Mouse (Mus musculus): ENCODE data around the gene Rgs10. TPM values are rescaled to one million over a fixed set of nuclear protein-coding genes. Genes with fewer than 3 reads are reported as not detected.
A peak's percentile ranks its signal among the peaks of the same experiment; 100 is the strongest.

Rgs10 gene
- polyA plus RNA-seq, 1 experiment from 2014 or later = 13.6 TPM

DNA sequence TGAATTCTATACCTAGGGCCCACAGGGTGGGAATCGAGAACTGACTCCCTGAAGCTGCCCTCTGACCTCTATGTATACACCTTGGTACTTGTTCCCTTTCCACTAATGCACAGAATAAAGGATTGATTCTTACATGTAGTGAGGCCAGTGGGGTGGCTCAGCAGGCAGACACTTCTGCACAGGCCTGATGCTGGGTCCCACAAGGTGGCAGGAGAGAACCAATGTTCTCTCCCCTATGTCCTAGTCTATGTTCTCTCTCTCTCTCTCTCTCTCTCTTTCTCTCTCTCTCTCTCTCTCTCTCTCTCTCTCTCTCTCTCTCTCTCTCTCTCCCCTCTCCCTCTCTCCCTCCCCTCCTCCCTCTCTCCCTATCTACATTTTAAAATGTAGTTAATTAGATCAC, 14.7 kb upstream of the Rgs10 start:
- no peak overlapping the region for H3K4me2 ChIP-seq (replicated peaks)
- no peaks in the 10 kb centered on the region for H3K27me3 ChIP-seq
- no peak for ATAC-seq (ENCODE audit: low FRiP score, low read depth)
- H3K4me1 ChIP-seq = 0 out of 2 replicates have a peak, but pooled peaks cover 8% of the 10 kb centered on the region
- H3K27ac ChIP-seq (replicated peaks) = no peak overlapping the region
- H3K9ac ChIP-seq (replicated peaks) = no peak overlapping the region
- 74% methylated on average over 1 of the region's 1 CpGs for WGBS
- no peaks in the 10 kb centered on the region for H3K9me3 ChIP-seq
- no peaks in the 10 kb centered on the region for H3K36me3 ChIP-seq
- H3K4me3 ChIP-seq = no peak overlapping the region

DNA sequence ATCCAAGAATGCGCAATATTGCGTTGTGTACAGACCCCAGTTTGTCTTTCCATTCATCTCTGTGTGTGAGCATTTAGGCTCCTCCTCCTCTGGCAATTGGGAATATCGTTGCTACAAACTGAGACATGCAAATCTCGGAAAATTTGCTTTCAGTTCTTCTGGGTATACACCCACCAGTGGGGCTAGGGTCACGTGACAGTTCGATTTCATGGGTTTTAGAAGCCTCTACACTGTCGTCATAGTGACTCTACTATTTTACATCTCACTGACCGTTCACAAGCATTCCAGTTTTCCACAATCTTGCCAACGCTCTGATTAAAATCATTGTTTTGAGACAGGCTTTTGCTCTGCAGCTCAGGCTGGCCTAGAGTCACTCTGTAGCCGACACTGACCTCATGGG, 14.0 kb upstream of the Rgs10 start:
- H3K9ac ChIP-seq (replicated peaks) = no peak overlapping the region
- H3K4me1 ChIP-seq = 0 out of 2 replicates have a peak, but pooled peaks cover 8% of the 10 kb centered on the region
- ATAC-seq (ENCODE audit: low FRiP score, low read depth) = no peak
- no peak overlapping the region for H3K4me3 ChIP-seq
- no peaks in the 10 kb centered on the region for H3K9me3 ChIP-seq
- H3K36me3 ChIP-seq = no peaks in the 10 kb centered on the region
- no peak overlapping the region for H3K27ac ChIP-seq (replicated peaks)
- H3K27me3 ChIP-seq = no peaks in the 10 kb centered on the region
- H3K4me2 ChIP-seq (replicated peaks) = no peak overlapping the region
- 65% methylated on average over 10 of the region's 10 CpGs for WGBS

DNA sequence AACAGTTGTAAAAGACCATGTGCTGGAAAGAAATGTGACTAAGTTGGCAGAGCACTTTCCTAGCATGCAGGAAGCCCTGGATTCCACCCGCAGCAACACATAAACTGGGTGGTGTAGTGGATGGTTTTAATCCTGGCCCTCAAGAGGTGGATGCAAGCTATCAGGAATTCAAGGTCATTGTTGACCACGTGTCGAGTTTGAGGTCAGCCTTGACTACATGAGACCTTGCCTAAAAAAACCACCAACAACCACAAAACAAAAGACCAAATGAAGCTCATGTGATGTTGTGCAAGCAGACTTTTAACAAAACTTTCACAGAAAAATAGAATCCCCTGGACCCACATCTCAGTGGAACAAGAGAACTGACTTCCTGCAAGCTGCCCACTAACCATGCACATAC, 3.9 kb upstream of the Rgs10 start:
- WGBS = 83% methylated on average over 3 of the region's 3 CpGs
- no peaks in the 10 kb centered on the region for H3K9me3 ChIP-seq
- no peak overlapping the region for H3K9ac ChIP-seq (replicated peaks)
- H3K27ac ChIP-seq (replicated peaks) = no peak overlapping the region
- H3K4me3 ChIP-seq = no peak overlapping the region
- no peak for ATAC-seq (ENCODE audit: low FRiP score, low read depth)
- no peaks in the 10 kb centered on the region for H3K36me3 ChIP-seq
- peaks cover 43% of the 10 kb centered on the region for H3K27me3 ChIP-seq
- H3K4me1 ChIP-seq = peaks cover 6% of the 10 kb centered on the region
- no peak overlapping the region for H3K4me2 ChIP-seq (replicated peaks)

DNA sequence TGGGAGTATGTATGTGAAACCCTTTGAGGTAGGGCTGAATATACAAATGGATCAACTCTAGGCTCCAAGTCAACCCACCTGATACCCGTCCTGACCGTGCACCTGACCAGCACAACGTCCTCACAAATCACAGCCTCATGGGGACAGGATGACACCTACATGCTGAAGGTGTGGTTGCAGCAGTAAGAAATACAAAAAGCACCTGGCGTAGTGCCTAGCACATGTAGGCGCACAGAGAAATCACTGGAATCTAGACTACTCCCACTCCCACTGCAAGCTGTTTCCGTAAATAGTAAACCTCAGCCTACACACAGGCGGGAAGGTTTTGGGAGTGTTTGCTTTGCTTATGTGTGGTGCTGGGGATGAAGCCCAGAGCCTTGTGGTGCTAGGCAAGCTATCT, 3.1 kb upstream of the Rgs10 start:
- H3K9me3 ChIP-seq = no peaks in the 10 kb centered on the region
- H3K4me3 ChIP-seq = no peak overlapping the region
- ATAC-seq (ENCODE audit: low FRiP score, low read depth) = no peak
- peaks cover 13% of the 10 kb centered on the region for H3K4me1 ChIP-seq
- H3K27ac ChIP-seq (replicated peaks) = no peak overlapping the region
- no peak overlapping the region for H3K9ac ChIP-seq (replicated peaks)
- no peaks in the 10 kb centered on the region for H3K36me3 ChIP-seq
- 83% methylated on average over 7 of the region's 7 CpGs for WGBS
- H3K27me3 ChIP-seq = peaks cover 51% of the 10 kb centered on the region
- H3K4me2 ChIP-seq (replicated peaks) = no peak overlapping the region

DNA sequence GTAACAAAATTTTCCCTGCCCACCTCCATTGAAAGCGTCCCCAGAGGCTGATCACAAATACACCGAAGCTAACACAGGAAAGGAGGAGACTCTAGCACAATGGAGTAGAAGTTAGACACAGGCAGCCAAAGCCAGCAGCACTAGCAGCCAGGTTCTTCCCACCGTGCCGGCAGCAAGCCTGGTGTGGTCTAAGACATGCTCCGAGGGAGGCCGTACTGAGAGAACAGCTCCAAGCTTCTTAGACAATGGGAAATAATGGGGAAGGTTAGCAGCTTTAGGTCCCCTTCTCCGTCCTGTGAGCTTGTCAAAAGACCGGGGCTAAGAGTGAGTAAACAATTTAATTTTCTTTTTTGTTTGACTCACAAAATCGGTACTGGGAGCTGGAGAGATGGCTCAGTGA, 1.1 kb upstream of the Rgs10 start:
- no peak for ATAC-seq (ENCODE audit: low FRiP score, low read depth)

DNA sequence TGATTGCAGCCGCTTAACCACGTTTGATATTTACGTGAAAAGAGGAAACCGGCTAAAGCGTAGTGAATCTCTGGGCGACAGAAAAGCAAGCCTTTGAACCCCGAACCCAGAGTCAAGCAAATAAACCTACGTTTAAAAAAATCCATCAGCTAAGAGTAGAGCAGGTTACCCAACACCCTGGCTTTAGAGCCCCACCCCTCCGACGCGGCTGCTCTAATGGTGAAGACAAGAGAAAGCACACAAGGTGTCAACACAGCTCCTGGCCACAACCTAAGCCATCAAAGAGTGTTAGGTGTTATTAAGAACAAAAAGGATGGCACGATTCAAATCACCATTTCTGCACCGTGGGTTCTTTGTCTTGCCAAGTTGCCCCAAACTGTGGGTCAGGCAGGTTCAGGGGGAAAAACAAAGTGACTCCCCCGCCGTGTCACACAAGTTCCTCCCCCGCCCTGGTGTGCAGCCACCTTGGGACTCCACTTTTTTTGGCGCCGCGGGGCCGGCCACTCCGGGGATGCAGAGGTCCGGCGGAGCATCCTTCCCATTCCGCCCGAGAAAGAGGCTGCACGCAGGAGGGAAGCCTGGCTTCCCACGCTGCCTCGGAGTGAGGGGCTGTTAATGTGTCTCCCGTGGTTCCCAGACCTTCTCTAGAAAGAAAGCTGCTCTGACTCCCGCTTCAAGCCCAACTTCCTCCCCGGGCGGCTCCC, 1.2 kb downstream of the Rgs10 start:
- Histone ChIP-seq H3K9me3 (no peaks in the 10 kb centered on the region), H3K4me2 (replicated peaks) (peak overlapping the region; percentile 97), H3K27me3 (peaks cover 77% of the 10 kb centered on the region), H3K27ac (replicated peaks) (no peak overlapping the region), H3K4me1 (peaks cover 13% of the 10 kb centered on the region), H3K4me3 (peak overlapping the region; percentile 58), H3K36me3 (no peaks in the 10 kb centered on the region), H3K9ac (replicated peaks) (peak overlapping the region; percentile 66)
- 4% methylated on average over 31 of the region's 32 CpGs for WGBS
- no peak; the same call in 1 of the 2 replicates for ATAC-seq (ENCODE audit: low FRiP score, low read depth)

More for the DNA sequence above, 1.1 kb upstream of the Rgs10 start:
- peaks cover 13% of the 10 kb centered on the region for H3K4me1 ChIP-seq
- no peak overlapping the region for H3K4me3 ChIP-seq
- H3K36me3 ChIP-seq = no peaks in the 10 kb centered on the region
- H3K27ac ChIP-seq (replicated peaks) = no peak overlapping the region
- WGBS = 8% methylated on average over 9 of the region's 9 CpGs
- H3K9ac ChIP-seq (replicated peaks) = no peak overlapping the region
- peaks cover 71% of the 10 kb centered on the region for H3K27me3 ChIP-seq
- no peak overlapping the region for H3K4me2 ChIP-seq (replicated peaks)
- H3K9me3 ChIP-seq = no peaks in the 10 kb centered on the region

DNA sequence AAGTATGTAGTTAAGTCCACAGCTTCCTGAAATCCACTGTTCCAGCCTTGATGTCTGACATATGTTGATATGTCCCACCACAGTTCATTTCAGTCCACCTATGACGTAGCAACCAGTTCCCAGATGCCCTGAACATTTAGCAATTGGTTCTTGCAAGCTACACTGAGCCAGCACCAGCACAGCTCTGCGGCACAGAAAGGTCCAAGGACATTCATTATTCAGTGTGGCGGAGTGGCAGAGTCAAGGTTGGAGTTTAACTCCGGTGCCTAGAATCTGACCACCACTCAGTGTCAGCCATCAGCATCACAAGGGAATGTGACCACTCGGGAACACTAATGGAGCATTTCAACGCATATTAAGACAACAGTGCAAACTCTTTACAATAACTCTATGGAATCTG, 1.9 kb downstream of the Rgs10 start:
- 69% methylated on average over 6 of the region's 6 CpGs for WGBS
- no peak overlapping the region for H3K9ac ChIP-seq (replicated peaks)
- H3K27ac ChIP-seq (replicated peaks) = no peak overlapping the region
- H3K4me2 ChIP-seq (replicated peaks) = peak overlapping the region; percentile 97; the same call in 1 of the 2 replicates
- no peaks in the 10 kb centered on the region for H3K9me3 ChIP-seq
- H3K4me1 ChIP-seq = peaks cover 13% of the 10 kb centered on the region
- H3K27me3 ChIP-seq = peaks cover 72% of the 10 kb centered on the region
- H3K36me3 ChIP-seq = no peaks in the 10 kb centered on the region
- no peak for ATAC-seq (ENCODE audit: low FRiP score, low read depth)
- H3K4me3 ChIP-seq = peak overlapping the region; percentile 58; the same call in 1 of the 2 replicates

DNA sequence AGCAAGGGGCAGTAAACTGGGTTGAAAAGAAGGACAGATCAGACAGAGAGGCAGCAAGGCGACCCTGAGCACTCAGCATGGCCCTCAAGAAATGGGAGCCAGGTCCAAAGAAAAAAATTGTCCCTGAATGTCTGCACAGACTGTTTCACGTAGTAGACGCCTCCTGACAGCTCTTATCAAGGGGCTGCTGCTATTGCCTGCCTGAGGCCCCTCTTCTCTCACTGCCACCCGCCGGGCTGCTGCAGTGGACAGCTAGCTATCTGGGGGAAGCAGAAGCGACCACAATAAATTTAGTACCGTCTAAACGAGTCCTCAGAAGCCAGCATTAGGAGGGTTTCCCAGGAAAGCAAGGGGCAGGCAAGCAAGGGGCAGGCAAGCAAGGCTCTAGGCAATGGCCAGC, 4.1 kb downstream of the Rgs10 start:
- Histone ChIP-seq H3K9me3 (no peaks in the 10 kb centered on the region), H3K27ac (replicated peaks) (no peak overlapping the region), H3K4me3 (no peak overlapping the region), H3K4me2 (replicated peaks) (no peak overlapping the region), H3K9ac (replicated peaks) (no peak overlapping the region), H3K4me1 (peaks cover 13% of the 10 kb centered on the region), H3K27me3 (peaks cover 53% of the 10 kb centered on the region), H3K36me3 (no peaks in the 10 kb centered on the region)
- 68% methylated on average over 8 of the region's 8 CpGs for WGBS
- no peak for ATAC-seq (ENCODE audit: low FRiP score, low read depth)

DNA sequence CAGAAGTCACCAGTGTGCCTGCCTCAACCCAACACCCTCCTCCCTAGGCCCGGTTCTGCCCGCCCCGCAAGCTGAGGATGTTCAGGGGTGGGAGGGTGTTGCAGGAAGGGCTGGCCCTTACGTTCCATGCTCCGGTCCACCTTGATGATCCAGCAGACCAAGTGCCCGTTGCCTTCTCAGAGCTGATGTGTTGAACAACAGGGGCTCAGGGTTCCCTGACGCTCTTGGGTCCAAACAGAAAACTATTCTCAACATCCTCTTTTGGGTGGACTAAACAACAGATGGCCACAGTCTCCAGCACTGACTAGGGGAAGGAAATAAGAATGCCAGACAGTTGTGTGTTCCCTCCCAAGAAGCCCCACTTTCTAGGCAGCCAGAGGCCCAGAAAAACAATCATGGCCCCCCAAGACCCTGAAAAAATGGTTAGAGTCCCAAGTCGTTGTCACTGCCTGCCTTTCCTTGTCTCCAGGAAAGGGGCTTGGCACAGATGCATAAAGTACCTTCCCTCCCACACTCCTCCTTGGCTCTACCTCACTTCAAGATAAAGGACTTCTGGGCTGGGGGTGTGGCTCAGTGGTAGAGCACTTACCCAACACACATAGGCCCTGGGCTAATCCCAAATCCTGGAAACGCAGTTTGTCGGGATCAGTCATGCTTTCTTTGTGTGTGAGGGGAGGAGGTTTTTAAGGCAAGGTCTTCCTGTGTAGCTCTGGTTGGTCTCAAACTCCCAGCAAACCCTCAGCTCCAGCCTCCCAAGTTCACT, 6.3 kb downstream of the Rgs10 start:
- WGBS = 69% methylated on average over 10 of the region's 10 CpGs
- peaks cover 4% of the 10 kb centered on the region for H3K4me1 ChIP-seq
- ATAC-seq (ENCODE audit: low FRiP score, low read depth) = no peak

DNA sequence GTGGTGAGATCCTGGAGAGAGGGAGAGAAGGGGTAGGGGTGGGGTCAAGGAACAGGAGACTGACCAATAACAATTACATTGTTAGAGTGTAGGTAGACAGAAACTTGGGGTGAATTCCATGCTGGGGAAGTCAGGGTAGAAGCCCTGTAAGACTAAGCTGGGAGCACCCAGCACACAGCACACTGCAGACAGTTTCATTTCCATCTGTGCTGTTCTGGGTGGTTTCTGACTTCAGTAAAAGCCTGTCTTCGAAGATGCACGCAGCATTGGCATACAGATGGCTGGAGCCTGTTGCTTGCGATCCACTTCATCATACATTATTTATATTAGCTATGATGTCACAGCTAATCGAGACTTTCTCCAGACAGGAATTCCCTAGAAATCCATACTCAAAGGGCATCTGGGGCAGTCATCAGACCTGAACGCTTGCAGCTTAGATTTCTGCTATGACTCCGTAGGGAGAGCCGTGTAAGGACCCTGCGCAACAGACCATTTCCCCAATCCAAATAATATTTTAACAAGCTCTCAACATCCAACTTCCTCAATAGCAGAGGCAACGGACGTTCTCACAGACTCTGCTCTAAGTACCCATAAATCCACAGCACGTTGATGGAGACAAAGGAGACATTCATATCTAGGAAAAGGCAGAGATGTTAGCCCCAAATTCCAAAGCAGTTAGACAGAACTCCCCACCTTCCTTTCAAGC, 7.7 kb downstream of the Rgs10 start:
- whole genome bisulfite sequencing = 86% methylated on average over 11 of the region's 11 CpGs
- peaks cover 4% of the 10 kb centered on the region; the same call in 1 of the 2 replicates for H3K9me3 ChIP-seq
- H3K9ac ChIP-seq (replicated peaks) = no peak overlapping the region
- H3K36me3 ChIP-seq = no peaks in the 10 kb centered on the region
- H3K27me3 ChIP-seq = peaks cover 17% of the 10 kb centered on the region
- no peak overlapping the region for H3K4me3 ChIP-seq
- no peak overlapping the region for H3K4me2 ChIP-seq (replicated peaks)
- H3K27ac ChIP-seq (replicated peaks) = no peak overlapping the region
- no peak for ATAC-seq (ENCODE audit: low FRiP score, low read depth)
- H3K4me1 ChIP-seq = no peaks in the 10 kb centered on the region

More for the DNA sequence above, 6.3 kb downstream of the Rgs10 start:
- Histone ChIP-seq H3K36me3 (no peaks in the 10 kb centered on the region), H3K27ac (replicated peaks) (no peak overlapping the region), H3K4me3 (no peak overlapping the region), H3K9ac (replicated peaks) (no peak overlapping the region), H3K27me3 (peaks cover 31% of the 10 kb centered on the region), H3K9me3 (peaks cover 4% of the 10 kb centered on the region; the same call in 1 of the 2 replicates), H3K4me2 (replicated peaks) (no peak overlapping the region)

DNA sequence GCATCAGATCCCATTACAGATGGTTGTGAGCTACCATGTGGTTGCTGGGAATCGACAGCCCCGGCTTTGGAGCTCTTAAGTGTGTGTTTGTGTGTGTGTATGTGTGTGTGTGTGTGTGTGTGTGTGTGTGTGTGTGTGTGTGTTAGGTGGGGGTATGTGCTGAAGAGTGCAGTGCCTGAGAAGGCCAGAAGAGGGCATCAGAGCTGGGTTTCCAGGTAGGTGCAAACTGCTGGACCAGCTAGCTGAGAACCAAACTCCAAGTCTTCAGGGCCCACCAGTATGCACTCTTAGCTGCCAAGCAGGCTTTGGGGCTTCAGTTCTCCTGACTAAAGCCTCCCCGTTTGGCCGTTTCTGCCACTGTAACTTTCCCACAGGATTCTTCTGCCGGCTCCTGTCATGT, 10.3 kb downstream of the Rgs10 start:
- Histone ChIP-seq H3K4me1 (no peaks in the 10 kb centered on the region), H3K27me3 (no peaks in the 10 kb centered on the region), H3K9ac (replicated peaks) (no peak overlapping the region), H3K36me3 (no peaks in the 10 kb centered on the region), H3K4me2 (replicated peaks) (no peak overlapping the region), H3K4me3 (no peak overlapping the region), H3K9me3 (peaks cover 4% of the 10 kb centered on the region; the same call in 1 of the 2 replicates), H3K27ac (replicated peaks) (no peak overlapping the region)
- WGBS = 92% methylated on average over 5 of the region's 5 CpGs
- no peak for ATAC-seq (ENCODE audit: low FRiP score, low read depth)

DNA sequence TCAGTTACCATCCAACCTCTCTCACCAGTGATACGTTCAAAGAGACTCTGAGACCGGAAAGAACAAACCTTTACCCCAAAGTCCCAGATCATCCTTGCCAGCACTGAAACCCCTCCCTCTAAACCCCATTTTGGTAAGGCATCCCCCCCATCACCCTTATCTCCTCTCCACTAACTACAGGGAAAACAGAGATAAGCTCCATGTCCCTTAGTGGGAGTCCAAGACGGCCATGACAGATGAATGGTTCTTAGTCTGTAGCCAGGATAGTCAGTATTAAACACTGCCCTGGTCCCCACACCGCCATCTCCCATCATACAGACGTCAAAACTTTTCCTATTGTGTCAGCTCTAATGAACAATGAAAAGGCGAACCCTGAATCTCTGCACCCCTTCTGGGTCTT, 14.6 kb downstream of the Rgs10 start:
- Histone ChIP-seq H3K36me3 (no peaks in the 10 kb centered on the region), H3K4me3 (no peak overlapping the region), H3K4me2 (replicated peaks) (no peak overlapping the region), H3K9ac (replicated peaks) (no peak overlapping the region), H3K4me1 (no peaks in the 10 kb centered on the region), H3K27ac (replicated peaks) (no peak overlapping the region), H3K9me3 (peaks cover 4% of the 10 kb centered on the region; the same call in 1 of the 2 replicates), H3K27me3 (no peaks in the 10 kb centered on the region)
- WGBS = 88% methylated on average over 6 of the region's 6 CpGs
- ATAC-seq (ENCODE audit: low FRiP score, low read depth) = no peak
